ENCODE assay signal across 8 mouse cellular contexts in the genomic region with DNA sequence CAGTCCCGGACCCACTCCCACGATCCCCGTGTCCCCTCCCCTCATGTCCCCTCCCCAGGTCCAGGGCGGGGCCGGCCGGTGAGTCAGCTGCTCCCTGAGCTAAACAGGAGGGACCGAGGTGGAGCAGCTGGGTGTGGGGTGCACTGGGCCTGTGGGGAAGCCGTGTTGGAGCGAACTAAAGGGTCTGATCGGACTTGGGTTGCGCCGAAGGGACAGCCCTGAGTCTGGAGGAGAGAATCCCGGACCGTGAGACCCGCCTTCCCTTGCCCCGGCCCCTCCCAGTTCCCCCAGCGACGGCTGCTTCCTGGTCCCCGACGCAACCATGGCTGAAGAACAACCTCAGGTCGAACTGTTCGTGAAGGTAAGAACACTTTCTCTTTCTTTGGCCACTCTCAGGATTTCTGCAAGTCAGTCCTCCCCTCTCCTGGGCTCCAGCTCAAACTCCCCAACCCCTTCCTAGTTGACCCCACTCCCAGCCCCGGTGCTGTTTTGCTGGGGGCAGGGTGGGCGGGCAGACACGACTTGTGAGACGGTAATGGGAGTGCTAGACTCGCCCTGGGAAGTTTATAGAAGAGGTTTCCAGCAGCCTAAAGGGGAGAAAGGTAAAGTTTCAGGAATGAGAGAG. TPM values are rescaled to one million over a fixed set of nuclear protein-coding genes. Genes with fewer than 3 reads are reported as not detected.
DNase-seq lines count a peak whose midpoint lies in the region; ATAC-seq and TF ChIP-seq lines count a peak whose summit lies in the region.

No protein-coding gene starts in this region.

- peak overlapping the region; percentile 87 for H3K4me2 ChIP-seq in intestine, embryonic 16.5 days (ENCODE audit: low read depth, low read length)
- peak overlapping the region; percentile 60 for H3K4me2 ChIP-seq in neural tube, embryonic 15.5 days

- no peaks in the 10 kb centered on the region for H3K9me3 ChIP-seq in intestine, embryonic 16.5 days (ENCODE audit: control insufficient read depth, low read length)
- H3K9me3 ChIP-seq in neural tube, embryonic 15.5 days (replicated peaks) = no peaks in the 10 kb centered on the region

- WGBS in intestine, embryonic 16.5 days = under 1% methylated on average over 27 of the region's 27 CpGs
- under 1% methylated on average over 27 of the region's 27 CpGs for WGBS in lung, adult 2 months
- under 1% methylated on average over 26 of the region's 27 CpGs for WGBS in neural tube, embryonic 15.5 days

- peaks cover 43% of the 10 kb centered on the region for H3K4me1 ChIP-seq in intestine, embryonic 16.5 days (ENCODE audit: control insufficient read depth, insufficient read depth, low read length)
- peaks cover 30% of the 10 kb centered on the region for H3K4me1 ChIP-seq in lung, adult 2 months (ENCODE audit: control insufficient read depth, insufficient read depth, low read length)
- H3K4me1 ChIP-seq in neural tube, embryonic 15.5 days = peaks cover 51% of the 10 kb centered on the region

- TF ChIP-seq POLR2A in lung, adult 2 months (IDR thresholded peaks at IDR 0.05; ENCODE audit: borderline replicate concordance, extremely low read depth, low read depth, low read length) = peak; percentile 97; the same call in 1 of the 2 replicates

- peak overlapping the region; percentile 100 for H3K27ac ChIP-seq in intestine, embryonic 16.5 days (ENCODE audit: low read length)
- peak overlapping the region; percentile 82 for H3K27ac ChIP-seq in neural tube, embryonic 15.5 days (replicated peaks)

- peaks cover 18% of the 10 kb centered on the region for H3K36me3 ChIP-seq in intestine, embryonic 16.5 days (ENCODE audit: control insufficient read depth, insufficient read depth, low read length)
- peaks cover 2% of the 10 kb centered on the region; the same call in 1 of the 2 replicates for H3K36me3 ChIP-seq in neural tube, embryonic 15.5 days

- H3K9ac ChIP-seq in intestine, embryonic 16.5 days (ENCODE audit: low read depth, low read length) = peak overlapping the region; percentile 87
- peak overlapping the region; percentile 44 for H3K9ac ChIP-seq in neural tube, embryonic 15.5 days (replicated peaks)

- DNase-seq in layer of hippocampus, adult 11-12 months (ENCODE audit: low spot score) = peak; percentile 47
- no peak for DNase-seq in layer of hippocampus, postnatal 14 days (ENCODE audit: low spot score in 2 of 2)
- peak; percentile 66 to 81 for DNase-seq in gastrocnemius, postnatal 4 days (ENCODE audit: low spot score in 2 of 2)
- peak; percentile 81 for DNase-seq in lung, adult 2 months
- peak; percentile 85 to 86 for DNase-seq in thymus, postnatal 36 days

- H3K4me3 ChIP-seq in intestine, embryonic 16.5 days (ENCODE audit: low read length) = peak overlapping the region; percentile 79
- H3K4me3 ChIP-seq in lung, adult 2 months (replicated peaks; ENCODE audit: extremely low read depth, low read depth, low read length) = peak overlapping the region; percentile 92
- H3K4me3 ChIP-seq in neural tube, embryonic 15.5 days (replicated peaks) = peak overlapping the region; percentile 42

- peak; percentile 12; the same call in 1 of the 2 replicates for ATAC-seq in common myeloid progenitor, adult 5-6 weeks (replicated peaks; ENCODE audit: low read depth, poor library complexity, severe bottlenecking)
- ATAC-seq in intestine, embryonic 16.5 days = peak; percentile 18
- ATAC-seq in neural tube, embryonic 15.5 days (ENCODE audit: low FRiP score) = no peak

- TF ChIP-seq CTCF in lung, adult 2 months (IDR thresholded peaks at IDR 0.05; ENCODE audit: insufficient read depth, low read length) = no peak

- H3K27me3 ChIP-seq in intestine, embryonic 16.5 days (replicated peaks; ENCODE audit: control insufficient read depth, insufficient read depth, low read length) = no peaks in the 10 kb centered on the region
- no peaks in the 10 kb centered on the region for H3K27me3 ChIP-seq in neural tube, embryonic 15.5 days (replicated peaks)

RNA-seq across cellular contexts. Expression of a gene that starts 0.5 kb away (rescaled TPM):
- total RNA-seq in layer of hippocampus, postnatal 14 days (2021) = 10 to 100 TPM; 11.7 to 14.8 TPM
- 214 and 220 TPM in 2 replicates for total RNA-seq in common myeloid progenitor, adult 5-6 weeks (2017)
- total RNA-seq in gastrocnemius, postnatal 4 days (2021) = 10 to 100 TPM; 87.2 to 89.7 TPM
- polyA plus RNA-seq in intestine, embryonic 16.5 days (2015; fragmentation: Nextera tagmentation; extraction: Ambion mirVana) = 405 and 416 TPM in 2 replicates
- polyA plus RNA-seq in lung, adult 2 months (2012; rRNA removed) = 124 and 153 TPM in 2 replicates
- polyA plus RNA-seq in neural tube, embryonic 15.5 days (2015; fragmentation: Nextera tagmentation; extraction: Ambion mirVana) = 76.6 and 156 TPM in 2 replicates

RNA-seq across cellular contexts. Expression of a gene that starts 3.7 kb away (rescaled TPM):
- total RNA-seq in layer of hippocampus, postnatal 14 days (2021) = 1 to 10 TPM in 1 of 2 experiments, under 1 TPM in 1; 0.79 to 1.9 TPM
- 3.8 and 4.2 TPM in 2 replicates for total RNA-seq in common myeloid progenitor, adult 5-6 weeks (2017)
- total RNA-seq in gastrocnemius, postnatal 4 days (2021) = 1 to 10 TPM; 4.5 to 5.4 TPM
- polyA plus RNA-seq in intestine, embryonic 16.5 days (2015; fragmentation: Nextera tagmentation; extraction: Ambion mirVana) = 3.6 and 4.4 TPM in 2 replicates
- 5.4 and 6.0 TPM in 2 replicates for polyA plus RNA-seq in lung, adult 2 months (2012; rRNA removed)
- 2.0 and 3.3 TPM in 2 replicates for polyA plus RNA-seq in neural tube, embryonic 15.5 days (2015; fragmentation: Nextera tagmentation; extraction: Ambion mirVana)

RNA-seq across cellular contexts. Expression of a gene that starts 8.6 kb away (rescaled TPM):
- total RNA-seq in layer of hippocampus, postnatal 14 days (2021) = 10 to 100 TPM; 26.4 to 33.1 TPM
- 21.3 and 26.7 TPM in 2 replicates for total RNA-seq in common myeloid progenitor, adult 5-6 weeks (2017)
- total RNA-seq in gastrocnemius, postnatal 4 days (2021) = 100 to 1,000 TPM; 108 to 109 TPM
- 146 and 170 TPM in 2 replicates for polyA plus RNA-seq in intestine, embryonic 16.5 days (2015; fragmentation: Nextera tagmentation; extraction: Ambion mirVana)
- 137 and 141 TPM in 2 replicates for polyA plus RNA-seq in lung, adult 2 months (2012; rRNA removed)
- polyA plus RNA-seq in neural tube, embryonic 15.5 days (2015; fragmentation: Nextera tagmentation; extraction: Ambion mirVana) = 244 and 261 TPM in 2 replicates

RNA-seq across cellular contexts. Expression of a gene that starts 14.9 kb away (rescaled TPM):
- total RNA-seq in layer of hippocampus, postnatal 14 days (2021) = not detected
- not detected in 2 replicates for total RNA-seq in common myeloid progenitor, adult 5-6 weeks (2017)
- under 1 TPM in 1 of 2 experiments, not detected in 1; 0.39 TPM for total RNA-seq in gastrocnemius, postnatal 4 days (2021)
- polyA plus RNA-seq in intestine, embryonic 16.5 days (2015; fragmentation: Nextera tagmentation; extraction: Ambion mirVana) = 0.24 TPM in 1 of 2 replicates, not detected in the other
- 3.8 and 90.0 TPM in 2 replicates for polyA plus RNA-seq in lung, adult 2 months (2012; rRNA removed)
- 0.19 TPM in 1 of 2 replicates, not detected in the other for polyA plus RNA-seq in neural tube, embryonic 15.5 days (2015; fragmentation: Nextera tagmentation; extraction: Ambion mirVana)

RNA-seq across cellular contexts. Expression of a gene that starts 15.7 kb away (rescaled TPM):
- not detected for total RNA-seq in layer of hippocampus, postnatal 14 days (2021)
- total RNA-seq in common myeloid progenitor, adult 5-6 weeks (2017) = not detected in 2 replicates
- total RNA-seq in gastrocnemius, postnatal 4 days (2021) = under 1 TPM; 0.29 to 0.42 TPM
- 0.37 and 0.40 TPM in 2 replicates for polyA plus RNA-seq in intestine, embryonic 16.5 days (2015; fragmentation: Nextera tagmentation; extraction: Ambion mirVana)
- polyA plus RNA-seq in lung, adult 2 months (2012; rRNA removed) = 1.0 and 2.1 TPM in 2 replicates
- 0.17 and 0.24 TPM in 2 replicates for polyA plus RNA-seq in neural tube, embryonic 15.5 days (2015; fragmentation: Nextera tagmentation; extraction: Ambion mirVana)

Comparison
In these comparisons a context has a peak if more than half of its experiments do, and no peak if none do; other contexts are left out.
1. DNase-seq: peak in layer of hippocampus, adult 11-12 months (single experiment), gastrocnemius, postnatal 4 days (2 of 2), lung, adult 2 months (single experiment) and thymus, postnatal 36 days (2 of 2); none in layer of hippocampus, postnatal 14 days (0 of 2).
2. H3K4me3 ChIP-seq: peak in every context shown above with its lines; median percentile 92 in lung, adult 2 months; 79 in intestine, embryonic 16.5 days; 42 in neural tube, embryonic 15.5 days.
3. RNA of a gene that starts 0.5 kb away (total RNA-seq): 214 to 220 TPM in common myeloid progenitor, adult 5-6 weeks and 87.2 to 89.7 TPM in gastrocnemius, postnatal 4 days; 11.7 to 14.8 TPM in layer of hippocampus, postnatal 14 days; every median in the first group is over 4 times any median in the second.